Mouse (Mus musculus) kidney, adult 2 months (tissue): ENCODE measurements around the gene Chrng.

Experiments used
- CTCF ChIP-seq: fragments of 200-500 bp; conservative IDR thresholded peaks from 2 replicates; pipeline ENCODE4 v1.5.1; 2011; ENCODE audit warnings: low read depth, mild to moderate bottlenecking, control low read depth, low read length, moderate library complexity, mixed read lengths; ENCODE audit not compliant: insufficient read depth, insufficient read length
- POLR2A ChIP-seq: fragments of 200-500 bp; IDR thresholded peaks from one replicate; pipeline ENCODE4 v1.6.1; 2011; ENCODE audit warnings: low read depth, low read length, control low read depth

GRCm38 (mm10) chr1:87227160-87227550 is 22.7 kb downstream of the Chrng start:
- TF ChIP-seq POLR2A (no peak), CTCF (no peak)
